Mouse (Mus musculus) left cerebral cortex, postnatal 25 days (tissue): ENCODE measurements around the gene Tma7. TPM values are rescaled to one million over a fixed set of nuclear protein-coding genes. Genes with fewer than 3 reads are reported as not detected.

ENCODE experiments used
- DNase-seq, 2 experiments: peaks; one replicate each; pipeline ENCODE4 v3.0.0; 2022; ENCODE audit warnings: low spot score in 2 of 2, mixed read lengths in 1 of 2
- intact Hi-C: fragments of 180-260 bp; cut with DNase I; formaldehyde crosslinking; loops from one replicate; pipeline ENCODE4 v1.15.1; 2025
- total RNA-seq, 2 experiments: library from RNA; stranded (reverse); gene quantifications; 2 replicates each; pipeline ENCODE4 v1.2.3; 2021

Tma7 gene
- total RNA-seq, 2 experiments from 2014 or later: 365 to 371 TPM

DNA sequence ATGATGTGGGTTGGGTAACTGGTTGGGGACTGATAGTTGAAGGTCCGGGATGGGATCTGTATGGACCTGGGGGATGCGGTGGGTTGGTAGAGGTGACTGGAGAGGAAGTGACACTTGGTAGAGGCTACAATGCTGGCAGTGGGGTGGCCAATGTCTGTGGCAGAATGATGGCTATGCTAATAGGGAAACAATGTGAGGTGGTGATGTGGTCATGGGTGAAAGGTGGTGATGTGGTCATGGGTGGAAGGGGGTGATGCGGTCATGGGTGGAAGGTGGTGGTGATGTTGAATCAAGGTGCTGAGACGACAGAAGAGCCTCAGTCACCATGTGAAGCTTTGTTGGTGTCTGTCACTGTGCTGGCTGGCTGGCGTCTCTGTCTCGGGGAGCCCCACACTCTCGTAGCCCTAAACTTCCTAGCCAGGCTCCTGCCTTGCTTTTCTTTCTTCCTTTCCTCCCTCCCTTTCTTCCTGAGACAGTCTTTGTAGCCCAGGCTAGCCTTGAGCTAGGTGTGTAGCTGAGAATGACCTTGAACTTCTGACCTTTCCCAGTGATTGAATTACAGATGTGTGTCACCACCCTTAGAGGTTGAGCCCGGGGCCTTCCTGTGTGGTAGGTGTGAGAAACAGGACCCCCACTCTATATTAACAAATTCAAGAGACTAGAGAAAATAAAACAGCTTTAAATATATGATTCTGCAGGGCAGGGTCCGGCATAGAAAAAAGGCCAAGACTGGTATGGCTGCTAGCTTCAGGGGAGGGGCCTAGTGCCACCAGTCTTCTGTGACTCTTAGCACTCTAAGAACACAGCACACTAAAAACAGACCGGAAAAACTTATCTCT is 30.5 kb downstream of the Tma7 start:
- no peak for DNase-seq

DNA sequence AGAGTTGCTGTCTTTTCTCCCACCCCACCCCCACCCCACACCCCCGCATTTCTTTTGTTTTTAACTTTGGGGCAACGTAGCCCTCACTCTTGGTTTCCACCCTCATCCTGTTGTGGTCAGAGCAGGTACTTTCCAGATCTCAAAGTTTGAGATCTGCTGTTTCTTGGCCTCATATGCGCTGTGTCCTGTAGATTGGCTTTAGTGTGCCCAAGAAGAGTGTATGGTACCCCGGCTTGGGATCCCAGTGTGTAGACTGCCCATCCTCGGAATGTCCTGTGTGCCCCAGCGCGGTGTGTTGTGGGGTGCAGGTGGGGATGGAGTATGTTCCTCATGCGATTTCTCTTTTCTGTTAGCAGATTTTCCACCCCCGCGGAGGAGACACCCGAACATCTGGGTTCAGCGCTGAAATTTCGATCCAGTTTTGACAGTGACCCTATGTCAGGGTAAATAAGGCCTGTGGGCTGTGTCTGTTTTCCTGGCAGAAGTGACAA is 31.3 kb downstream of the Tma7 start:
- DNase-seq: no peak

More for the DNA sequence above, 30.5 kb downstream of the Tma7 start:
- intact Hi-C loops: no loop called here

DNA sequence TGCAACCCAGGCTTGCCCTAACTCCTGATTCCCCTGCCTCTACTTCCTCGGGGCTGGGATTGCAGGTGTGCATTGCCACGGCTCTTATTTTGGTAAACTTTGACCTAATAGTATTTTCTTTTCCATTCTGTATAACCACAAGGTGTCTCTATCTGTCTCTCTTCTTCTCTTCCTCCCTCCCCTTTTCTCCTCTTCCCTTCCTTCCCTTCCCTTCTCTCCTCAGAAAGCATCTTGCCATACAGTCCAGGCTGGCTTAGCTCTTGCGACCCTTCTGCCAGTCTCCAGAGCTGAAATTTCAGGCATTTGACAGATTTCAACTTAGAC is 31.8 kb downstream of the Tma7 start:
- DNase-seq: no peak
- intact Hi-C loops: no loop called here

More for the DNA sequence above, 31.3 kb downstream of the Tma7 start:
- intact Hi-C loops: no loop called here

DNA sequence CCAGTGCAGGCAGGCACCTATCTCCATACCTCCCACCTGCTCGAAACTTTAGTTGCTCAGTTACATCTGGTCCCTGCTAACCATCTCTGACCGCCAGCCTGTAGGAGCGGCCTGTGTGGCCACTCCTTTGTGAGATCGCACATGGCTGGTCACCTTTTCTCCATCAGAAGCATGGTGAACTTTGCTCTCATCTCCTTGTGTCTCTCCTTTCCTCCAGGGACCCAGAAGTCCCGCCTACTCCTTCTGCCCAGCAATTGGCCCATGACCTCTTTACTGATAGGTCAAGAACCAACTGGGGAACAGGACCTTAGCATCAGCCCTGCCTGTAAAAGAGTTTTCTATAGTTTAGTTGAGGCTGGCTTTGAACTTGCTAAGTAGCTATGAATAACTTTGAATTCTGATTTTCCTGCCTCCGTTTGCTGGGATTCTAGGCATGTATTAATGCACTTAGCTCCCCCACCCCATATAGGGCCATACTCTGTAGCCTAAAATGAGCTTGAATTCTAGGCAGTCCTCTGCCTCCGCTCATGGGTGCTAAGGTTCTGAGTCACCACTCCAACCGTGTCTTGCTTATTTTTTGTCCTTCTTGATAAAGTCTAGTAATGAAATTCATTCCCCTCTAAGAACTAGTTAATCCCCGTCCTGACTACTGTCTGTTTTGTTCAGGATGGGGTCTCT is 32.3 kb downstream of the Tma7 start:
- intact Hi-C loops: no loop called here
- DNase-seq: no peak

DNA sequence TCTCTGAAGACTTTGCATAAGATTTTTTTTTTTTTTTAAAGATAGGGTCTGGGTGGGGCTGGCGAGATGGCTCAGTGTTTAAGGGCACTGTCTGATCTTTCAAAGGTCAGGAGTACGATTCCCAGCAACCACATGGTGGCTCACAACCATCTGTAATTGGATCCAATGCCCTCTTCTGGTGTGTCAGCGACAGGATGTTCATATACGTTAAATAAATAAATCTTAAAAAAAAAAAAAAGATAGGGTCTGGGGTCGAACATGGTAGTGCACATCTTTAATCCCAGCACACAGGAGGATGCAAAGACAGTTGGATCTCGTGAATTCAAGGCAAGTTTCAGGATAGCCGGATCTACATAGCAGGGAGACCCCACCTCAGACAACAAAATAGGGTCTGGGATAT is 33.1 kb downstream of the Tma7 start:
- intact Hi-C loops: no loop called here
- DNase-seq: no peak

DNA sequence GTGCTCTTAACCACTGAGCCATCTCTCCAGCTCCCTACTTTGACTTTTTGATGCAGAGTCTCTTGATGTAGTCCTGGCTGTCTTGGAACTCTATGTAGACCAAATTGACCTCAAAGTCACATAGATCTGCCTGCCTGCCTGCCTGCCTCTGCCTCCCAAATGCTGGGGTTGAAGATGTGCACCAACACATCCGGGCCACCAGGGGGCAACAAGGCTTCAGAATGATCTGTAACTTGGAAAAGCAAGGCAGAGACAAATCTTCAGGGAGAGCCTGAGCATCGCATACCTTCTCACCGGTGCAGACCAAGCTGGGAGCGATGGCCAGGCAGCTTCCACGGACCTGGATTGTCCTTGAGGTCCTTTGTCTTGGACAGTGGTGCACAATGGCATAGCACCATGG is 36.1 kb downstream of the Tma7 start:
- no peak for DNase-seq
- intact Hi-C loops: no loop called here

DNA sequence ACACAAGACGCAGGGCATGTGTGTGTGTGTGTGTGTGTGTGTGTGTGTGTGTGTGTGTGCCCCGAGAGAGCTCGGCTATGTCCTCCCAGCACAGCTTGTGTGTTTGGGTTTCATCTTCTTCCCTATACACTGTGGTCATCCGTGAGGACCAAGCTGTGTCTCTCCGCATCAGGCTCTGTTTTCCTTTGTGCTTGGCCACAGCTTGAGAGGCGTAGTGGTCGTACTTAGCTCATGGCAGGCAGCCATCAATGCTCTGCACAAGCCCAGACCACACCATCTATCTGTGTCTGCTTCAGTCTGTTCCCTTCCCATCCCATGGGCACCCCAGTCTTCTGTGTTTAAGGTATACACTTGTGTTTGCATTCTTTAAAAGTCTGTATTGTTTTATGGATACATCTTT is 41.0 kb downstream of the Tma7 start:
- no peak for DNase-seq
- intact Hi-C loops: no loop called here

DNA sequence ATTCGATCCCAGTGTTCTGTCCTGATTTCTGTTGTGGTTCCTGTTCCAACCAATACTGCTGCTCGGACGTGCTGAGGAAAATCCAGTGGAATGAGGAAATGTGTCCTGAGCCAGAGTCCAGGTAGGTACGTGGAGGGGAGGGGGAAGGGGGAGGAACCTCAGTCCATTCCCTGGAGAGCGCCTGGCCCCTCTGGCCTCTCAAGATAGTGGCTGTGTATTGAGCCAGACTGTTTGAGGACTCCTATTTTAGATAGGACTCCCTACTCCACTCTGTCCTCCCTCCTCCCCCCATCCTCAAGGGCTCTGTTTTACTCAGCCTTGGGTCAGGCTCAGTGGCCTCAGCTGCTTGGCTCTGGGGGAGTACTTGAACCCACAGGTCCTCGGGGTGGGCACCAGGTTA is 41.5 kb downstream of the Tma7 start:
- no peak for DNase-seq
- intact Hi-C loops: no loop called here

DNA sequence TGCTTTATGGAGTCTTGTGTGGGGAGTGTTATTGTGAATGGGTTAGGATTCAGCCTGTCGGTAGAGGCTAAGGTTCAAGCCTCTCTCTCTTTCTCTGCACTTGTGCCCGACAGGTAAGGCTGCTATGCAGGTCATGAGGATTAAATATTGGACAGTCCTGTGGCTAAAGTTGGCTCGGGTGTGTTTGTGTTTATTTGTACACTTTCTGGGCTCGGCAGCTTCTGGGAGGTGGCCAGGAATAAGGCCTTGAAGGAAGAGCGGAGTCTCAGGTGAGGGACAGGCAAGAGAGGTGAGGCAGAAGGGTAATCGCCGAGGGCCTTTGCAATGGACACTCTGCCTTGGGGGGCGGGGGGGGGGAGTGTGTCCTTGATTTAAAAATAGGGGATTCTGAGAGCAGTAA is 42.2 kb downstream of the Tma7 start:
- DNase-seq: no peak
- intact Hi-C loops: no loop called here

DNA sequence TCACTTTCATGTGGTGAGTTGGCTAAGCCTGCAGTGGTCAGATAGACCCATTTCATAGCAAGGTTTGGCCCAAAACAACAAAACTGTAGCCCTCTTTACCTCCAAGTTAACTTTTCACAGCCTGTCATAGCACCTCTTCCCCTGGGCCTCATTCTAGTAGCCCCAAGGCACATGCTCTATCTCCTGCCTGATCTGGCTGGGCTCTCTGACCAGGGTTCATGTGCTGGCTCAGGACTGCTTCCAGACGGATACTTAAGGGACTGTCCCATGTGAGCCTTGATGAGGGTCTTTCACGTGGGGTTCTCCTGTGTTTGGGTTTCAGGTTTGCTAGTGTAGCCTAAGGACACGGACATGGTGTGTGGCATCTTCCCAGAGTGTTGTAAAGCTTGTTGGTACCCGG is 42.7 kb downstream of the Tma7 start:
- no peak for DNase-seq
- intact Hi-C loops: no loop called here

DNA sequence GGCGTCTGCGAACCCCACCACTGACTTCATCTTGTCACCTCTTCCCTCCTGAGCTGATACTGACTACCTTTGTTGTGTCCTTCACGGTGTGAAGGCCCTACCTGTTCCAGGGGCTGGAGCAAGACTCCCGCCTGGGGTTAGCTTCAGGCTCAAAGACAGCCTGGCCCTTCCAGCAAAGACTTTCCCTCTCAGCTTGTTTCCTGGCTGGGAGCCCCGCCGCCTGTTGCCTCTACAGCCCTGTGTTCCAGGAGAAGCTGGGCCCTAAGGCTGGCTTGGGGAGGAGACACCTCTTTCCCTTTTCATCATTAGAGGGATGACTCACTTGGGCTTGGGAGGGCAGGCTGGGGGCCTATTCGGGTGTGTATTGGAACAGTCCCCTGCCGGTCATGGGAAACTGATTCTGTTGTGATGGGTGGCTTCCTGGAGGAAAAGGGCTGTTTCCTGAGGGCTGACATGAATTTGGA is 43.5 kb downstream of the Tma7 start:
- intact Hi-C loops: no loop called here
- no peak for DNase-seq

DNA sequence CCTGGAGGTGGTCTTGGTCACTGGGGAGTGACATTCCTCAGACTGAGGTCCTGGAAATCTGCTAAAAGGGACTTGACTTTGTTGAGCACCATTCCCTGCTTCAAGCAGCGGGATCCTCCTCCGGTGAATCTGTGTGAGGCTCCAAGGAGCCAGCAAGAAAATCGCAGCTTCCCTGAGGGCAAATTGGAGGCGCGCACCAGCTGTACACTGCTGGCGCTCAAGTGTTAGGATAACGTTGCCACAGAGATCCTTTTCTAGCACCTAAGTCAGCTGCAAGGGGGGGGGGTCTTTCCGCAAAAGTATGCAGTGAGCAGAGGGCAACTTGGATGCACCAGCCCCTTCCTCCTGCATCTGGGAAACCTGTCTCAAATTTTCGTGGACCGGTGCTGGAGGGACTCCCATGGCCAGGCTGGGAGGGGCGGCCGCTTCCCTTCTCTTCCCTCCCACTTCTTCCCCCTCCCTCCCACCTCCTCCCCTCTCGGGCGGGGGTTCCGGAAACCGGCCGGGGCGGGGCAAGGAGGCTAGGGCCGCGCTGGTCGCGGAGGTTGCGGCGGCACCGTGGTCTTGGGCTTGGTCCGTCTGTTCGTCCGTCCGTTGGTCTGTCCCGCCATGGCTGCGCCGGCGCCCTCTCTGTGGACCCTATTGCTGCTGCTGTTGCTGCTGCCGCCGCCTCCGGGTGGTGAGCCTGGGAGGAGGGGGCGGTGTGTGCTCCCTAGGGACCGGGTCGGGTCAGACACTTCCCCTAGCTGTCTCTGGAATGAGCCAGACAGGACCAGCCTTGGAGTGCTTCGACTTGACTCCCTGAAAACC is 44.1 kb downstream of the Tma7 start, which contains the start of gene Shisa5:
Gene Shisa5 (plus strand): TSS at position 480 of the 810 bp plus-strand sequence.
- DNase-seq: peak in 1 of 2 experiments; percentile 17
- intact Hi-C loops: no loop called here

DNA sequence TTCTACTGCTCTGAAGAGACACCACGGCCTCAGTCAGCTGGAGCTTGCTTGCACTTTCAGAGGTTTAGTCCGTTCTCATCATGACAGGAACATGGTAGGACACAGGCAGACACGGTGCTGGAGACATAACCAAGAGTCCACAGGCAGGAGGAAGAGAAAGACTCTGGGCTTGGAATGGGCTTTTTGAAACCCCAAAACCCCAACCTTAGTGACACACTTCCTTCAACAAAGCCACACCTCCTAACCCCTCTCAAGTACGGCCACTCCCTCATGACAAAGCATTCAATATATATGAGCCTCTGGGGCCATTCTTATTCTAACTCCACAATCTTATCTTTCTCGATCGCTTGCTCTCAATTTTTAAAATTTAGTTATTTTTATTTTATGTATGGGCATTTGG is 50.0 kb downstream of the Tma7 start:
- intact Hi-C loops: no loop called here
- DNase-seq: no peak

DNA sequence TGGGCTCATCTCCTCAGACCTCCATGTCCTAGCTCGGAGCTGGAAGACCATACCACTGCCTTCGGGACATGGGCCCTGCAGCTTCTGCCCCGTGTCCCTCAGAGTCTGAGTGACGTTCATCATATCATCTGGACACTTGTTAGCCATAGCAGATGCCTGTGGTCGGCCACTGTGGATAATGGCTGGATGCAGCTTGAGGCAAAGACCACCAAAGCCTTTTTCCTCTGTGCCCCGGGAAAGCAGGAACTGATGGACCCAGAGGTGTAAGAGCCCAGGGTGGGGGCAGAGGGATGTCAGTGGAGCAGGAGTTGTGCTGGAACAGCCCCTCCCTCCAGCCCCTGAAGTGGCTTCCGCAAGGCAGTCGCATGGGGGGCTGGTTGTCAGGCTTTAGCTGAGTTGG is 50.7 kb downstream of the Tma7 start:
- no peak for DNase-seq
- intact Hi-C loops: no loop called here

DNA sequence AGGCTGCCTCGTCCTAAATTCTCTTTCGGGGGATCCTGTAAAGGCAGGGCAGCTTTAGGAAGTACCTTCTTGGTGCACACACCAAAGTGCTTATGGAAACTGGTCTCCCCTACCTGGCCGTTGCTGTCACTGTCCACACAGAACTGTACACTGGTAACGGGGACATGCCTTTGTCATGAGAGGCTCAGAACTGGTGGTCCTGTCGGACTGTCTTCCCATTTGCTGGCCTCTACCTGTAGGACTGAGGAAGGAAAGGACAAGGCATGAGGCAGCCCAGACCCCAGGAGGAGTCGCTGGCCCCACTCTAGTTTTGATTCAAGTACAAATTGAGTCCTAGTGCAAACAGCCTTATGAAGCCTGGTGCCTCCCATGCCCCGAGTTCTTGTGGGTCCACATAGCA is 51.4 kb downstream of the Tma7 start:
- intact Hi-C loops: no loop called here

DNA sequence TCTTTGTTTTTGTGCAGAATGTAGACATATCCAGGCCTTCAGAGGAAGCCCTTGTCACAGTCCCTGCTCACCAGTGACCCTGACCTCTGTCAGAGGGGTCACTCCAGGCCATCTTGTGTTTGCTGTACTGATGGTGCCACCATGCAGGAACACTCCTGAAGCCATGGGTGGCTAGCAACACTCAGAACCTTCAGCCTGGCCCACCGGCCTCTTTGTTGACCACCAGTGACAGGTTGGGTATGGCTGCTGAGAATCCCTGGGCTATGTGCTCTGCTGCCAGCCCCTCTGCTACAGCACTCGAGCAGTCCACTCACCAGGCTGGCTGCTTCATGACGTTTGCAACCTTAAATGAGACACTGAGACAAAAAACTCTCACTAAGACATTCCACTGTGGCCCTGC is 52.1 kb downstream of the Tma7 start:
- intact Hi-C loops: no loop called here
- no peak for DNase-seq

More for the DNA sequence above, 51.4 kb downstream of the Tma7 start:
- no peak for DNase-seq

DNA sequence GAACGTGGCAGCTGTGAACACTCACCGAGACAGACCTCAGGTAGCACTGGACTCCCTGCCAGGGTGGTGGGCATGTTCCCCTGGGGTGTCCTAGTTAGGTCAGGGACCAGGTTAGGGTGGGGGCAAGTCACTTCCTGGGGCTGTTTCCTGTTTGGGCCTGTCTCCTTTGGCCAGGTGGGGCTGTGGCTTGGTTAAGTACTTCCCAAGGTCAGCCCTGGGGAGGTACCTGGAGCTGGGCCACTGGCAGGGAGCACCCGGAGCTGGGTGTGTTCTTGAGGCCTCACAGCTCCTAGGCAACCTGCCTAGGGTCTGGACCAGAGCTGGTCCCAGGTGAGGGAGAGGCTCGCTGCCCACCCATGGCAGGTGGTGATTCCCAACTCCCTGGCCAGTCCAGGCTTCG is 53.5 kb downstream of the Tma7 start:
- intact Hi-C loops: no loop called here
- DNase-seq: no peak

DNA sequence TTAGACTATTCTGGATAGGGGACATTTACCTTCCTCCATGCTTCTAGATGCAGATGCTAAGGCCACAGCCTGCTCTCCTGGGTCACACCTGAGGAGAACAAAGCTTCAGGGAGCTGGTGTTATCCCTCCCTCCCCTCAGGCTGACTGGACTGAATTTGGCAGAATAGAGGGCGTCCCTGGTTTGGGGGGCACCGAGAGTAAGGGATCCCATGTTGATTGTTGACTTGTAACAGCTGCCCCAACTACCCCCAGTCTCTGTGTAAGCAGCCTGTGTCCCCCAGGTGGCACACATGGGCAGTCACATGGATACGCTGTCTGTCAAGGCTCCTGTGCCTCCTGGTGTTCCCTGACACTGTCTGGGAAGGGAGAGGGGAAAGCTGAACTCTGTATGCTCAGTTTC is 54.0 kb downstream of the Tma7 start:
- intact Hi-C loops: no loop called here
- no peak for DNase-seq

DNA sequence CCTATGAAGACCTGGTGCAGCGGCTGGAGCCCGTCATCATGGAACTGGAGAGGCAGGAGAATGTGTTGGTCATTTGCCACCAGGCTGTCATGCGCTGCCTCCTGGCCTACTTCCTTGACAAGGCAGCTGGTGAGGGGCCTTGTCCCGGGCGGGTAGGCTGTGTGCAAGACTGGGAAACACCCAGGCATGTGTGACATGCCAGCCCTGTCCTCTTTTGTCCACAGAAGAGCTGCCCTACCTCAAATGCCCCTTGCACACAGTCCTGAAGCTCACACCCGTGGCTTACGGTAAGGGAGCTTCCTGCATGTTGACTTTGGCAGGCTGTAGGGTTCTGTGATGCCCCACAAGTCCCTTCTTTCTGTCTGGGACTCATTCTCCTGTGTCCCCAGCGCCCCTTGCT is 54.9 kb downstream of the Tma7 start:
- DNase-seq: no peak
- intact Hi-C loops: no loop called here
